Mouse (Mus musculus) left cerebral cortex, adult 18-20 months (tissue): ENCODE measurements around the gene Aprt. TPM values are rescaled to one million over a fixed set of nuclear protein-coding genes. Genes with fewer than 3 reads are reported as not detected.

Experiments
- DNase-seq, 2 experiments: peaks; one replicate each; pipeline ENCODE4 v3.0.0; 2021 to 2022; ENCODE audit warnings: low spot score in 2 of 2, mixed read lengths in 1 of 2
- long read RNA-seq, 2 experiments: library from polyadenylated mRNA; stranded (forward); transcript quantifications; one replicate each; pipeline ENCODE4 v2.0.0; 2021
- total RNA-seq, 2 experiments: library from RNA; stranded (reverse); gene quantifications; 2 replicates each; pipeline ENCODE4 v1.2.3; 2021

Gene Aprt
- 10 to 100 TPM; 48.4 to 52.0 TPM for total RNA-seq
- long read RNA-seq, experiment 1, transcript Aprt-201 (5 exons, 849 nt) = major isoform, 18 of 34 reads
- long read RNA-seq, experiment 1, partial matches to known transcripts = 10 of 34 reads
- long read RNA-seq, experiment 1, other reads (novel, unspliced or antisense) = 5 of 34 reads
- long read RNA-seq, experiment 2, transcript Aprt-201 (5 exons, 849 nt) = major isoform, 13 of 28 reads
- long read RNA-seq, experiment 2, partial matches to known transcripts = 12 of 28 reads
- long read RNA-seq, experiment 2, other reads (novel, unspliced or antisense) = 1 of 28 reads

- peak; percentile 93 to 95 for DNase-seq
Observed at GRCm38 (mm10) chr8:122576648-122577022, at the start of gene Aprt. TSS of gene Aprt (minus strand) at chr8:122576909.

- DNase-seq = no peak
Observed at GRCm38 (mm10) chr8:122625811-122626210, 49.1 kb upstream of the Aprt start.

GRCm38 (mm10) chr8:122624653-122625052, 47.9 kb upstream of the Aprt start:
- no peak for DNase-seq

- no peak for DNase-seq
Observed at GRCm38 (mm10) chr8:122623844-122624642, 47.3 kb upstream of the Aprt start.

GRCm38 (mm10) chr8:122622727-122623126, 46.0 kb upstream of the Aprt start, which contains the start of gene Pabpn1l:
TSS of gene Pabpn1l (minus strand) at chr8:122622739.
- DNase-seq = no peak

GRCm38 (mm10) chr8:122620446-122620845, 43.7 kb upstream of the Aprt start:
- no peak for DNase-seq

- no peak for DNase-seq
Observed at GRCm38 (mm10) chr8:122618660-122619378, 42.1 kb upstream of the Aprt start.

- DNase-seq = peak; percentile 70 to 85
Observed at GRCm38 (mm10) chr8:122617947-122618546, 41.3 kb upstream of the Aprt start.

- no peak for DNase-seq
Observed at GRCm38 (mm10) chr8:122616181-122616905, 39.6 kb upstream of the Aprt start.

- DNase-seq = peak; percentile 88 to 93
Observed at GRCm38 (mm10) chr8:122611295-122612133, 34.8 kb upstream of the Aprt start, which contains the start of the genes Galns and Trappc2l. TSS of gene Galns (minus strand) at chr8:122611463. TSS of gene Trappc2l (plus strand) at chr8:122611640.

GRCm38 (mm10) chr8:122610612-122611277, 34.0 kb upstream of the Aprt start:
- DNase-seq = no peak

GRCm38 (mm10) chr8:122610209-122610608, 33.5 kb upstream of the Aprt start:
- DNase-seq = no peak

- no peak for DNase-seq
Observed at GRCm38 (mm10) chr8:122606810-122607209, 30.1 kb upstream of the Aprt start.

- DNase-seq = no peak
Observed at GRCm38 (mm10) chr8:122605367-122605766, 28.7 kb upstream of the Aprt start.

GRCm38 (mm10) chr8:122604640-122605039, 27.9 kb upstream of the Aprt start:
- DNase-seq = no peak

GRCm38 (mm10) chr8:122600666-122601065, 24.0 kb upstream of the Aprt start:
- no peak for DNase-seq

GRCm38 (mm10) chr8:122596031-122596430, 19.3 kb upstream of the Aprt start:
- no peak for DNase-seq

GRCm38 (mm10) chr8:122593783-122594507, 17.2 kb upstream of the Aprt start:
- no peak for DNase-seq
